Mouse (Mus musculus): ENCODE measurements around the gene Cers1. TPM values are rescaled to one million over a fixed set of nuclear protein-coding genes. Genes with fewer than 3 reads are reported as not detected.

Cers1 gene
- polyA plus RNA-seq (2015; fragmentation: Illumina TruSeq; extraction: RNeasy Lipid Tissue Mini Kit (QIAGEN cat#74804); ENCODE audit: low read depth, low replicate concordance), result 65.7 TPM

GRCm38 (mm10) chr8:70315624-70316510 is at the start of gene Cers1:
TSS of gene Cers1 (plus strand) at chr8:70315775.

GRCm38 (mm10) chr8:70282603-70283135 is 32.9 kb upstream of the Cers1 start, which contains the start of gene Homer3:
TSS of gene Homer3 (plus strand) at chr8:70282827.

GRCm38 (mm10) chr8:70302358-70302890 is 13.2 kb upstream of the Cers1 start, which contains the start of the genes Ddx49 and Cope:
TSS of gene Ddx49 (minus strand) at chr8:70302489.
TSS of gene Cope (plus strand) at chr8:70302518.

GRCm38 (mm10) chr8:70329124-70329834 is 13.7 kb downstream of the Cers1 start, which contains the start of gene Gdf1:
TSS of gene Gdf1 (plus strand) at chr8:70329817.

GRCm38 (mm10) chr8:70353194-70353817 is 37.7 kb downstream of the Cers1 start, which contains the start of gene Upf1:
TSS of gene Upf1 (minus strand) at chr8:70353278.

GRCm38 (mm10) chr8:70373397-70374317 is 58.1 kb downstream of the Cers1 start, which contains the start of gene Comp:
TSS of gene Comp (plus strand) at chr8:70373558.

Other genes starting within 250 kb of the Cers1 start
- gene Tm6sf2, start 242.9 kb upstream of the Cers1 start, polyA plus RNA-seq (2015; fragmentation: Illumina TruSeq; extraction: RNeasy Lipid Tissue Mini Kit (QIAGEN cat#74804); ENCODE audit: low read depth, low replicate concordance), result 3.4 TPM
- gene Hapln4, start 232.3 kb upstream of the Cers1 start, polyA plus RNA-seq (2015; fragmentation: Illumina TruSeq; extraction: RNeasy Lipid Tissue Mini Kit (QIAGEN cat#74804); ENCODE audit: low read depth, low replicate concordance), result 85.0 TPM
- gene Ncan, start 194.9 kb upstream of the Cers1 start, polyA plus RNA-seq (2015; fragmentation: Illumina TruSeq; extraction: RNeasy Lipid Tissue Mini Kit (QIAGEN cat#74804); ENCODE audit: low read depth, low replicate concordance), result 58.0 TPM
- gene Nr2c2ap, start 184.4 kb upstream of the Cers1 start, polyA plus RNA-seq (2015; fragmentation: Illumina TruSeq; extraction: RNeasy Lipid Tissue Mini Kit (QIAGEN cat#74804); ENCODE audit: low read depth, low replicate concordance), result 29.2 TPM
- gene Rfxank, start 176.6 kb upstream of the Cers1 start, polyA plus RNA-seq (2015; fragmentation: Illumina TruSeq; extraction: RNeasy Lipid Tissue Mini Kit (QIAGEN cat#74804); ENCODE audit: low read depth, low replicate concordance), result 14.6 TPM
- gene Borcs8, start 176.3 kb upstream of the Cers1 start, polyA plus RNA-seq (2015; fragmentation: Illumina TruSeq; extraction: RNeasy Lipid Tissue Mini Kit (QIAGEN cat#74804); ENCODE audit: low read depth, low replicate concordance), result 79.7 TPM
- not detected for gene Mef2b, start 176.1 kb upstream of the Cers1 start, polyA plus RNA-seq (2015; fragmentation: Illumina TruSeq; extraction: RNeasy Lipid Tissue Mini Kit (QIAGEN cat#74804); ENCODE audit: low read depth, low replicate concordance)
- gene Tmem161a, start 143.4 kb upstream of the Cers1 start, polyA plus RNA-seq (2015; fragmentation: Illumina TruSeq; extraction: RNeasy Lipid Tissue Mini Kit (QIAGEN cat#74804); ENCODE audit: low read depth, low replicate concordance), result 30.0 TPM
- 27.2 TPM for gene Slc25a42, start 103.5 kb upstream of the Cers1 start, polyA plus RNA-seq (2015; fragmentation: Illumina TruSeq; extraction: RNeasy Lipid Tissue Mini Kit (QIAGEN cat#74804); ENCODE audit: low read depth, low replicate concordance)
- gene Sugp2, start 81.5 kb upstream of the Cers1 start, polyA plus RNA-seq (2015; fragmentation: Illumina TruSeq; extraction: RNeasy Lipid Tissue Mini Kit (QIAGEN cat#74804); ENCODE audit: low read depth, low replicate concordance), result 63.2 TPM
- 41.9 TPM for gene Armc6, start 81.3 kb upstream of the Cers1 start, polyA plus RNA-seq (2015; fragmentation: Illumina TruSeq; extraction: RNeasy Lipid Tissue Mini Kit (QIAGEN cat#74804); ENCODE audit: low read depth, low replicate concordance)
- 20.1 TPM for gene Homer3, start 32.9 kb upstream of the Cers1 start, polyA plus RNA-seq (2015; fragmentation: Illumina TruSeq; extraction: RNeasy Lipid Tissue Mini Kit (QIAGEN cat#74804); ENCODE audit: low read depth, low replicate concordance)
- gene Ddx49, start 13.3 kb upstream of the Cers1 start, polyA plus RNA-seq (2015; fragmentation: Illumina TruSeq; extraction: RNeasy Lipid Tissue Mini Kit (QIAGEN cat#74804); ENCODE audit: low read depth, low replicate concordance), result 44.8 TPM
- gene Cope, start 13.3 kb upstream of the Cers1 start, polyA plus RNA-seq (2015; fragmentation: Illumina TruSeq; extraction: RNeasy Lipid Tissue Mini Kit (QIAGEN cat#74804); ENCODE audit: low read depth, low replicate concordance), result 172 TPM
- 3.5 TPM for gene Gdf1, start 14.0 kb downstream of the Cers1 start, polyA plus RNA-seq (2015; fragmentation: Illumina TruSeq; extraction: RNeasy Lipid Tissue Mini Kit (QIAGEN cat#74804); ENCODE audit: low read depth, low replicate concordance)
- gene Upf1, start 37.5 kb downstream of the Cers1 start, polyA plus RNA-seq (2015; fragmentation: Illumina TruSeq; extraction: RNeasy Lipid Tissue Mini Kit (QIAGEN cat#74804); ENCODE audit: low read depth, low replicate concordance), result 29.0 TPM
- 0.18 TPM for gene Comp, start 57.8 kb downstream of the Cers1 start, polyA plus RNA-seq (2015; fragmentation: Illumina TruSeq; extraction: RNeasy Lipid Tissue Mini Kit (QIAGEN cat#74804); ENCODE audit: low read depth, low replicate concordance)
- 68.4 TPM for gene Crtc1, start 123.8 kb downstream of the Cers1 start, polyA plus RNA-seq (2015; fragmentation: Illumina TruSeq; extraction: RNeasy Lipid Tissue Mini Kit (QIAGEN cat#74804); ENCODE audit: low read depth, low replicate concordance)
- 33.9 TPM for gene Klhl26, start 161.2 kb downstream of the Cers1 start, polyA plus RNA-seq (2015; fragmentation: Illumina TruSeq; extraction: RNeasy Lipid Tissue Mini Kit (QIAGEN cat#74804); ENCODE audit: low read depth, low replicate concordance)
- 410 TPM for gene Tmem59l, start 171.6 kb downstream of the Cers1 start, polyA plus RNA-seq (2015; fragmentation: Illumina TruSeq; extraction: RNeasy Lipid Tissue Mini Kit (QIAGEN cat#74804); ENCODE audit: low read depth, low replicate concordance)
- 5.2 TPM for gene Crlf1, start 177.4 kb downstream of the Cers1 start, polyA plus RNA-seq (2015; fragmentation: Illumina TruSeq; extraction: RNeasy Lipid Tissue Mini Kit (QIAGEN cat#74804); ENCODE audit: low read depth, low replicate concordance)
- gene Rex1bd, start 191.0 kb downstream of the Cers1 start, polyA plus RNA-seq (2015; fragmentation: Illumina TruSeq; extraction: RNeasy Lipid Tissue Mini Kit (QIAGEN cat#74804); ENCODE audit: low read depth, low replicate concordance), result 129 TPM
- 1,689 TPM for gene Uba52, start 195.0 kb downstream of the Cers1 start, polyA plus RNA-seq (2015; fragmentation: Illumina TruSeq; extraction: RNeasy Lipid Tissue Mini Kit (QIAGEN cat#74804); ENCODE audit: low read depth, low replicate concordance)
- 487 TPM for gene Fkbp8, start 211.9 kb downstream of the Cers1 start, polyA plus RNA-seq (2015; fragmentation: Illumina TruSeq; extraction: RNeasy Lipid Tissue Mini Kit (QIAGEN cat#74804); ENCODE audit: low read depth, low replicate concordance)
- gene Kxd1, start 212.2 kb downstream of the Cers1 start, polyA plus RNA-seq (2015; fragmentation: Illumina TruSeq; extraction: RNeasy Lipid Tissue Mini Kit (QIAGEN cat#74804); ENCODE audit: low read depth, low replicate concordance), result 57.3 TPM
- gene Ell, start 223.7 kb downstream of the Cers1 start, polyA plus RNA-seq (2015; fragmentation: Illumina TruSeq; extraction: RNeasy Lipid Tissue Mini Kit (QIAGEN cat#74804); ENCODE audit: low read depth, low replicate concordance), result 12.0 TPM